Mouse (Mus musculus): ENCODE measurements around the gene Cdkl1. TPM values are rescaled to one million over a fixed set of nuclear protein-coding genes. Genes with fewer than 3 reads are reported as not detected.

Cdkl1 gene
- polyA plus RNA-seq, 1 experiment from 2014 or later = 5.0 TPM

GRCm38 (mm10) chr12:69698352-69698751, 92.7 kb downstream of the Cdkl1 start:
- WGBS = 75% methylated on average over 6 of the region's 6 CpGs
- no peak overlapping the region for H3K27ac ChIP-seq (ENCODE audit: poor library complexity, severe bottlenecking)
- H3K9ac ChIP-seq = no peak overlapping the region

More at GRCm38 (mm10) chr12:69698352-69698751, 92.7 kb downstream of the Cdkl1 start:
- H3K4me3 ChIP-seq = no peak overlapping the region
- H3K4me2 ChIP-seq = no peak overlapping the region
- H3K9me3 ChIP-seq (replicated peaks) = no peaks in the 10 kb centered on the region
- no peaks in the 10 kb centered on the region for H3K4me1 ChIP-seq (replicated peaks)
- no peaks in the 10 kb centered on the region for H3K27me3 ChIP-seq (replicated peaks)
- H3K36me3 ChIP-seq = peaks cover 19% of the 10 kb centered on the region
- no peak for ATAC-seq (ENCODE audit: insufficient number of reproducible peaks, low FRiP score)

MicroRNAs encoded within 50 kb of the gene (microRNA counts, 519-probe panel; counts per million panel counts)
- not detected for microRNA mmu-miR-681

Small RNAs within 50 kb of the gene (microRNA-seq; reads per million reads assigned to microRNA genes)
- not detected for gene Mir681

Other genes with a start within 250 kb of the Cdkl1 start
- 19.2 and 21.4 TPM in 2 replicates for gene Vcpkmt, start 208.2 kb downstream of the Cdkl1 start, polyA plus RNA-seq (2016; fragmentation: Nextera tagmentation; extraction: Ambion mirVana)
- 8.3 and 8.4 TPM in 2 replicates for gene Sos2, start 109.4 kb downstream of the Cdkl1 start, polyA plus RNA-seq (2016; fragmentation: Nextera tagmentation; extraction: Ambion mirVana)
- 19.5 and 20.8 TPM in 2 replicates for gene L2hgdh, start 66.4 kb downstream of the Cdkl1 start, polyA plus RNA-seq (2016; fragmentation: Nextera tagmentation; extraction: Ambion mirVana)
- gene Atp5s, start 66.3 kb downstream of the Cdkl1 start, polyA plus RNA-seq (2016; fragmentation: Nextera tagmentation; extraction: Ambion mirVana) = 31.1 and 31.2 TPM in 2 replicates
- 8.0 and 9.5 TPM in 2 replicates for gene Atl1, start 101.3 kb upstream of the Cdkl1 start, polyA plus RNA-seq (2016; fragmentation: Nextera tagmentation; extraction: Ambion mirVana)
- 43.4 and 44.8 TPM in 2 replicates for gene Map4k5, start 101.9 kb upstream of the Cdkl1 start, polyA plus RNA-seq (2016; fragmentation: Nextera tagmentation; extraction: Ambion mirVana)
- 7.6 and 8.0 TPM in 2 replicates for gene Sav1, start 195.7 kb upstream of the Cdkl1 start, polyA plus RNA-seq (2016; fragmentation: Nextera tagmentation; extraction: Ambion mirVana)